Mouse (Mus musculus) embryonic facial prominence, embryonic 15.5 days (tissue): ENCODE measurements at regions not wholly inside any gene's neighbourhood (a gene's known extent, or its start where the extent isn't known, plus 50 kb on each side); places are given as distances from the start of the nearest gene placed in this dataset.

Experiments used
- ATAC-seq: fragments of 200-750 bp; cut with Nextera tagmentation; 2 replicates; pipeline ENCODE4 v1.8.0; 2017; ENCODE audit warnings: low read depth, moderate TSS enrichment; ENCODE audit not compliant: insufficient number of reproducible peaks, low FRiP score, low TSS enrichment
- H3K27ac ChIP-seq: fragments of 300-500 bp; sonication (generic); replicated peaks from 2 replicates; pipeline ENCODE4 v1.5.1; 2015; ENCODE audit warnings: mild to moderate bottlenecking, inconsistent platforms
- H3K27me3 ChIP-seq: fragments of 300-500 bp; sonication (generic); 2 replicates; pipeline ENCODE4 v1.6.1; 2015; ENCODE audit warnings: inconsistent platforms
- H3K36me3 ChIP-seq: fragments of 300-500 bp; sonication (generic); 2 replicates; pipeline ENCODE4 v1.6.1; 2015; ENCODE audit warnings: mild to moderate bottlenecking, inconsistent platforms
- H3K4me1 ChIP-seq: fragments of 300-500 bp; sonication (generic); 2 replicates; pipeline ENCODE4 v1.6.1; 2015; ENCODE audit warnings: inconsistent platforms
- H3K4me2 ChIP-seq: fragments of 300-500 bp; sonication (generic); replicated peaks from 2 replicates; pipeline ENCODE4 v1.6.1; 2015; ENCODE audit warnings: mild to moderate bottlenecking, inconsistent platforms
- H3K4me3 ChIP-seq: fragments of 300-500 bp; sonication (generic); replicated peaks from 2 replicates; pipeline ENCODE4 v1.5.1; 2015; ENCODE audit warnings: mild to moderate bottlenecking, inconsistent platforms
- H3K9ac ChIP-seq: fragments of 300-500 bp; sonication (generic); 2 replicates; pipeline ENCODE4 v1.6.1; 2015; ENCODE audit warnings: inconsistent platforms
- H3K9me3 ChIP-seq: fragments of 300-500 bp; sonication (generic); replicated peaks from 2 replicates; pipeline ENCODE4 v1.6.1; 2016; ENCODE audit warnings: inconsistent platforms
- WGBS: fragments of 180-500 bp; shearing (Covaris S2); methylation state at CpG from one replicate; pipeline ENCODE4 v1.1.7; 2015; 5-methylcytosine and 5-hydroxymethylcytosine counted together

- Histone ChIP-seq H3K9ac (no peak overlapping the region), H3K4me2 (peak overlapping the region; percentile 22), H3K4me1 (peaks cover 38% of the 10 kb centered on the region), H3K27ac (no peak overlapping the region), H3K9me3 (no peaks in the 10 kb centered on the region), H3K4me3 (no peak overlapping the region), H3K36me3 (no peaks in the 10 kb centered on the region), H3K27me3 (peaks cover 41% of the 10 kb centered on the region)
- 12% methylated on average over 26 of the region's 26 CpGs for WGBS
- ATAC-seq, result no peak
Measured at GRCm38 (mm10) chr8:88450864-88451657, 70.1 kb upstream of the Nkd1 start.

- no peak overlapping the region for H3K9ac ChIP-seq
- no peak for ATAC-seq
- H3K27ac ChIP-seq, result no peak overlapping the region
- H3K4me2 ChIP-seq, result peak overlapping the region; percentile 22
- no peak overlapping the region for H3K4me3 ChIP-seq
- H3K27me3 ChIP-seq, result peaks cover 43% of the 10 kb centered on the region
- peaks cover 38% of the 10 kb centered on the region for H3K4me1 ChIP-seq
- 26% methylated on average over 17 of the region's 17 CpGs for WGBS
- no peaks in the 10 kb centered on the region for H3K9me3 ChIP-seq
- no peaks in the 10 kb centered on the region for H3K36me3 ChIP-seq
Measured at GRCm38 (mm10) chr8:88451658-88452500, 69.3 kb upstream of the Nkd1 start.

GRCm38 (mm10) chr8:88452501-88452847, 68.7 kb upstream of the Nkd1 start:
- H3K27me3 ChIP-seq, result peaks cover 43% of the 10 kb centered on the region
- H3K9me3 ChIP-seq, result no peaks in the 10 kb centered on the region
- no peak overlapping the region for H3K4me2 ChIP-seq
- 77% methylated on average over 6 of the region's 6 CpGs for WGBS
- H3K4me1 ChIP-seq, result peaks cover 38% of the 10 kb centered on the region
- H3K36me3 ChIP-seq, result no peaks in the 10 kb centered on the region
- no peak overlapping the region for H3K4me3 ChIP-seq
- no peak overlapping the region for H3K27ac ChIP-seq
- H3K9ac ChIP-seq, result no peak overlapping the region
- no peak for ATAC-seq

- ATAC-seq, result peak; percentile 82
- peak overlapping the region; percentile 52 for H3K4me3 ChIP-seq
- no peaks in the 10 kb centered on the region for H3K36me3 ChIP-seq
- peak overlapping the region; percentile 90 for H3K4me2 ChIP-seq
- peaks cover 38% of the 10 kb centered on the region for H3K4me1 ChIP-seq
- H3K27ac ChIP-seq, result peak overlapping the region; percentile 70
- no peaks in the 10 kb centered on the region for H3K9me3 ChIP-seq
- WGBS, result under 1% methylated on average over 75 of the region's 75 CpGs
- peaks cover 43% of the 10 kb centered on the region for H3K27me3 ChIP-seq
- H3K9ac ChIP-seq, result peak overlapping the region; percentile 18
Measured at GRCm38 (mm10) chr8:88454048-88454696, 67.0 kb upstream of the Nkd1 start.

GRCm38 (mm10) chr8:88454906-88455305, 66.2 kb upstream of the Nkd1 start:
- H3K27ac ChIP-seq, result no peak overlapping the region
- no peaks in the 10 kb centered on the region for H3K36me3 ChIP-seq
- H3K9ac ChIP-seq, result no peak overlapping the region
- ATAC-seq, result no peak
- H3K27me3 ChIP-seq, result peaks cover 42% of the 10 kb centered on the region
- H3K4me2 ChIP-seq, result peak overlapping the region; percentile 90
- H3K9me3 ChIP-seq, result 0 out of 2 replicates have a peak, but pooled peaks cover 4% of the 10 kb centered on the region
- peak overlapping the region; percentile 52 for H3K4me3 ChIP-seq
- H3K4me1 ChIP-seq, result peaks cover 38% of the 10 kb centered on the region
- 8% methylated on average over 4 of the region's 4 CpGs for WGBS

- Histone ChIP-seq H3K27ac (no peak overlapping the region), H3K27me3 (peaks cover 36% of the 10 kb centered on the region), H3K9ac (no peak overlapping the region), H3K36me3 (no peaks in the 10 kb centered on the region), H3K4me2 (peak overlapping the region; percentile 90), H3K4me3 (no peak overlapping the region; the same call in 1 of the 2 replicates), H3K9me3 (0 out of 2 replicates have a peak, but pooled peaks cover 4% of the 10 kb centered on the region), H3K4me1 (peaks cover 38% of the 10 kb centered on the region)
- no peak for ATAC-seq
- WGBS, result 13% methylated on average over 28 of the region's 28 CpGs
Measured at GRCm38 (mm10) chr8:88455434-88456020, 65.6 kb upstream of the Nkd1 start.

- 81% methylated on average over 2 of the region's 2 CpGs for WGBS
- Histone ChIP-seq H3K36me3 (no peaks in the 10 kb centered on the region), H3K9me3 (0 out of 2 replicates have a peak, but pooled peaks cover 4% of the 10 kb centered on the region), H3K4me3 (no peak overlapping the region), H3K9ac (no peak overlapping the region), H3K27me3 (peaks cover 17% of the 10 kb centered on the region), H3K27ac (no peak overlapping the region), H3K4me1 (peaks cover 14% of the 10 kb centered on the region), H3K4me2 (no peak overlapping the region)
- ATAC-seq, result no peak
Measured at GRCm38 (mm10) chr8:88459197-88459596, 62.0 kb upstream of the Nkd1 start.

- Histone ChIP-seq H3K4me2 (no peak overlapping the region), H3K36me3 (no peaks in the 10 kb centered on the region), H3K4me1 (no peaks in the 10 kb centered on the region; the same call in 1 of the 2 replicates), H3K27ac (no peak overlapping the region), H3K4me3 (no peak overlapping the region), H3K27me3 (no peaks in the 10 kb centered on the region), H3K9me3 (no peaks in the 10 kb centered on the region), H3K9ac (no peak overlapping the region)
- 71% methylated on average over 3 of the region's 3 CpGs for WGBS
- ATAC-seq, result no peak
Measured at GRCm38 (mm10) chr8:88467756-88468155, 53.4 kb upstream of the Nkd1 start.

GRCm38 (mm10) chr8:88470931-88471455, 50.2 kb upstream of the Nkd1 start:
- H3K9ac ChIP-seq, result no peak overlapping the region
- no peak overlapping the region for H3K4me3 ChIP-seq
- no peak for ATAC-seq
- 61% methylated on average over 8 of the region's 8 CpGs for WGBS
- no peak overlapping the region for H3K4me2 ChIP-seq
- no peaks in the 10 kb centered on the region for H3K36me3 ChIP-seq
- H3K27ac ChIP-seq, result peak overlapping the region; percentile 1
- H3K4me1 ChIP-seq, result no peaks in the 10 kb centered on the region; the same call in 1 of the 2 replicates
- no peaks in the 10 kb centered on the region for H3K27me3 ChIP-seq
- no peaks in the 10 kb centered on the region for H3K9me3 ChIP-seq
